Comparison of ENCODE assay signal across 8 mouse cellular contexts in the genomic region with DNA sequence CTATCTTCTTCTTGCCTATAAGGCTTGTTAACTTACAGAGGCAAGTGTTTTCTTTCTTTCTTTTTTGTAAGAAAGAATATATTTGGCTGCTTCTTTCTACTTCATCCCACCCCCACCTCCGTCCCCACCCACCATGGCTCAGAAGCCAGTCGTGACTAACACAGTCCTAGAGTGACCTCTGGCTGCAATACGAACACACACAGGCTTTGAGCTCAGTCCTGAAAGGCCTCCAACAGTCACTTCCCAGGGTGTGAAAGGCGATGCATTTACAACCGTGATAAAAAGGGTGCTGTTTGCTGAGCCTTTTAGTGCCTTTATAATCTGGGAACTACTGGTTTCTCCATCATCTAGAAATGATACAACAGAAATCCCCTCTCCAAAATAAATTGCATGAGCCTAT. TPM values are rescaled to one million over a fixed set of nuclear protein-coding genes. Genes with fewer than 3 reads are reported as not detected.
DNase-seq lines count a peak whose midpoint lies in the region; ATAC-seq lines count a peak whose summit lies in the region.

No protein-coding gene starts in this region.

- H3K27me3 ChIP-seq in embryonic facial prominence, embryonic 10.5 days (replicated peaks; ENCODE audit: low read depth, poor library complexity, severe bottlenecking), result no peaks in the 10 kb centered on the region
- H3K27me3 ChIP-seq in limb, embryonic 13.5 days, result no peaks in the 10 kb centered on the region
- no peaks in the 10 kb centered on the region for H3K27me3 ChIP-seq in neural tube, embryonic 11.5 days (ENCODE audit: control insufficient read depth, insufficient read depth, low read length)

- no peak overlapping the region for H3K27ac ChIP-seq in embryonic facial prominence, embryonic 10.5 days (replicated peaks)
- no peak overlapping the region for H3K27ac ChIP-seq in limb, embryonic 13.5 days
- no peak overlapping the region for H3K27ac ChIP-seq in neural tube, embryonic 11.5 days (ENCODE audit: low read depth, low read length)

- peaks cover 50% of the 10 kb centered on the region for H3K36me3 ChIP-seq in embryonic facial prominence, embryonic 10.5 days (replicated peaks)
- no peaks in the 10 kb centered on the region for H3K36me3 ChIP-seq in limb, embryonic 13.5 days
- H3K36me3 ChIP-seq in neural tube, embryonic 11.5 days (ENCODE audit: control insufficient read depth, insufficient read depth, low read length), result no peaks in the 10 kb centered on the region

- intact Hi-C loops in heart, postnatal 10 days (cut with DNase I), result loop anchor here (5.0 to 10.0 kb wide), 2 partner anchors 248 to 1370 kb away; no protein-coding TSS in a partner anchor

- H3K4me1 ChIP-seq in embryonic facial prominence, embryonic 10.5 days, result 0 out of 2 replicates have a peak, but pooled peaks cover 2% of the 10 kb centered on the region
- H3K4me1 ChIP-seq in limb, embryonic 13.5 days, result peaks cover 23% of the 10 kb centered on the region
- no peaks in the 10 kb centered on the region for H3K4me1 ChIP-seq in neural tube, embryonic 11.5 days (ENCODE audit: control insufficient read depth, insufficient read depth, low read length)

- H3K4me2 ChIP-seq in limb, embryonic 13.5 days (replicated peaks), result peak overlapping the region; percentile 52
- no peak overlapping the region; the same call in 1 of the 2 replicates for H3K4me2 ChIP-seq in neural tube, embryonic 11.5 days (ENCODE audit: low read depth)

- WGBS in embryonic facial prominence, embryonic 10.5 days, result 26% methylated on average over 5 of the region's 5 CpGs
- WGBS in limb, embryonic 13.5 days, result 7% methylated on average over 5 of the region's 5 CpGs
- WGBS in neural tube, embryonic 11.5 days, result 4% methylated on average over 5 of the region's 5 CpGs

- DNase-seq in adrenal gland, postnatal 14 days, result peak; percentile 37
- no peak for DNase-seq in adrenal gland, adult 18-20 months (ENCODE audit: low spot score in 2 of 2)
- DNase-seq in MN1 (ENCODE audit: low spot score), result peak; percentile 68
- peak; percentile 16 for DNase-seq in embryonic facial prominence, embryonic 10.5 days (ENCODE audit: low spot score)
- peak; percentile 55 to 62 for DNase-seq in heart, postnatal 10 days
- peak; percentile 51 for DNase-seq in neural tube, embryonic 11.5 days (ENCODE audit: low spot score)
- DNase-seq in thymus, postnatal 0 days (ENCODE audit: low spot score), result no peak

- H3K4me3 ChIP-seq in embryonic facial prominence, embryonic 10.5 days, result no peak overlapping the region
- no peak overlapping the region for H3K4me3 ChIP-seq in limb, embryonic 13.5 days
- no peak overlapping the region for H3K4me3 ChIP-seq in neural tube, embryonic 11.5 days (ENCODE audit: low read depth, low read length)

- ATAC-seq in limb, embryonic 13.5 days (ENCODE audit: low FRiP score, low read depth), result peak; percentile 87
- ATAC-seq in neural tube, embryonic 11.5 days (ENCODE audit: insufficient read depth, low FRiP score, low TSS enrichment), result peak; percentile 94

- H3K9ac ChIP-seq in limb, embryonic 13.5 days, result no peak overlapping the region
- no peak overlapping the region for H3K9ac ChIP-seq in neural tube, embryonic 11.5 days (ENCODE audit: low read length)

- no peaks in the 10 kb centered on the region for H3K9me3 ChIP-seq in embryonic facial prominence, embryonic 10.5 days
- no peaks in the 10 kb centered on the region for H3K9me3 ChIP-seq in limb, embryonic 13.5 days
- H3K9me3 ChIP-seq in neural tube, embryonic 11.5 days (ENCODE audit: control insufficient read depth, low read length), result no peaks in the 10 kb centered on the region

RNA-seq across cellular contexts. Expression of gene Cer1, which starts 49.4 kb away (rescaled TPM):
- not detected in 2 replicates for total RNA-seq in adrenal gland, postnatal 14 days (2021)
- not detected for total RNA-seq in adrenal gland, adult 18-20 months (2021)
- polyA plus RNA-seq in embryonic facial prominence, embryonic 10.5 days (2016; fragmentation: Nextera tagmentation; extraction: Ambion mirVana), result 0.14 TPM in 1 of 2 replicates, not detected in the other
- not detected for total RNA-seq in heart, postnatal 10 days (2021)
- 1.1 and 1.3 TPM in 2 replicates for polyA plus RNA-seq in limb, embryonic 13.5 days (2015; fragmentation: Nextera tagmentation; extraction: Ambion mirVana)
- polyA plus RNA-seq in neural tube, embryonic 11.5 days (2014; fragmentation: Nextera tagmentation; extraction: Ambion mirVana), result 0.13 TPM in 1 of 2 replicates, not detected in the other
- not detected in 2 replicates for polyA plus RNA-seq in thymus, postnatal 0 days (2015; fragmentation: Nextera tagmentation; extraction: Ambion mirVana)

Comparison
In these comparisons a context has a peak if more than half of its experiments do, and no peak if none do; other contexts are left out.
1. DNase-seq: peak in adrenal gland, postnatal 14 days (single experiment), MN1 (single experiment), embryonic facial prominence, embryonic 10.5 days (single experiment), heart, postnatal 10 days (2 of 2) and neural tube, embryonic 11.5 days (single experiment); none in adrenal gland, adult 18-20 months (0 of 2) and thymus, postnatal 0 days (single experiment).